Mouse (Mus musculus) testis, adult 2 months (tissue): Measurements from ENCODE around the gene Fam92b.

Source experiments
- CTCF ChIP-seq: fragments of 200-500 bp; IDR thresholded peaks from 2 replicates; pipeline ENCODE4 v1.5.1; 2012; ENCODE audit warnings: low read depth, mild to moderate bottlenecking, inconsistent platforms, low read length, moderate library complexity; ENCODE audit not compliant: control insufficient read depth, insufficient read depth, insufficient replicate concordance
- POLR2A ChIP-seq: fragments of 200-500 bp; IDR thresholded peaks from 2 replicates; pipeline ENCODE4 v1.6.1; 2012; ENCODE audit warnings: low read depth, mild to moderate bottlenecking, inconsistent platforms, low read length, moderate library complexity; ENCODE audit not compliant: control insufficient read depth

DNA sequence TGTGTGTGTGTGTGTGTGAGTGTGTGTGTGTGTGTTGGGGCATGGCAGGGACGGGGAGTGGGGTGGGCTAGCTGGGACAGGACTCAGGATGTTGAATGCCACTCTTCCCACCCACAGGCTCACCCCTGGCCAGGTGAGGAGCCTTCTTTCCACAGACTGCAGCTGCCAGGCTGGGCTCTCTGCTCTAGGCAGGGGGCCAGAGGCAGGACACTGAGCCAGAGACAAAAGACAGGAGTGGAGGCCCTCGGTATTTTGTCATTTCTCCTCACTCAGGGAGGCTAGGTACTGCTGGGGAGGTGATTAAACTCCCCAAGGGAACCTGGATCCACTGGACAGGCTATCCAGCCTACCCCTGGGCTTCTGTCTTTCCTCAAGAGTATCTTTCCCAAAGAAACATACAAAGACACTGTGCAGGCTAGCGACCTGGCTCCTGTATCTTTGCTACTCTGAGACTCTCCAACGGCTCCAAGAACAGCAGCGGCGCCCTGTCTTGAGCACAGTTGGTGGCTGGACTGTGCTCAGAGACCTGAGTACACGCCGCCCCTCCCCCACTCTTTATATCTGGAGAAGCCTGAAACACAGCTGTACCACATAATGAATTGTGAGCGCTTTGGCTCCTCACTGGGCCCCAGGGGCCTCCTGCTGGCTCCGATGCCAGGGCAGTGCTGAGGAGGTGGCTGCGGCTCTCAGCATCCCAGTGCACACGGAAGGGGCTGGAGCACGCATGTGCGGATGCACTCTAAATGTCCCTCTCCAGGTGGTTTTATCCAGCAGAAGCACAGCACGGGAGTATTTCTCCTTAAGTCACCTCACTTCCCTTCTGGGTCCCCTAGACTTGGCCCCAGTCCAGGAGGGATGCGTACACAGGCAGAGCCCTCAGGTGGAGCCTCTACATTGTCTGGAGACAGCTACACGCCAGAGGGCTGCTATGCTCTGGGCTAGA, 7.9 kb upstream of the Fam92b start:
- TF ChIP-seq CTCF (no peak), POLR2A (no peak)
